Mouse (Mus musculus) liver, adult 2 months (tissue): ENCODE measurements at regions not wholly inside any gene's neighbourhood (a gene's known extent, or its start where the extent isn't known, plus 50 kb on each side); places are given as distances from the start of the nearest gene placed in this dataset.

Experiments used
- CTCF ChIP-seq: fragments of 200-500 bp; IDR thresholded peaks from 2 replicates; pipeline ENCODE4 v1.5.1; 2011; ENCODE audit warnings: low read depth, low read length, control low read depth
- POLR2A ChIP-seq: fragments of 200-500 bp; IDR thresholded peaks from 2 replicates; pipeline ENCODE4 v1.6.1; 2011; ENCODE audit warnings: low read length, control low read depth; ENCODE audit not compliant: insufficient read depth; ENCODE audit errors: extremely low read depth

- TF ChIP-seq POLR2A, result no peak
- TF ChIP-seq CTCF, result peak; percentile 14; the same call in 1 of the 2 replicates
Observed at GRCm38 (mm10) chr8:26596665-26597362, 380.3 kb upstream of the Zfp703 start.
